Mouse (Mus musculus): ENCODE results near the gene Aldh1l1. TPM values are rescaled to one million over a fixed set of nuclear protein-coding genes. Genes with fewer than 3 reads are reported as not detected.
A peak's percentile ranks its signal among the peaks of the same experiment; 100 is the strongest.

Gene Aldh1l1
- polyA plus RNA-seq, 1 experiment from 2014 or later = 101 TPM

GRCm38 (mm10) chr6:90461181-90461580 lies 25.0 kb upstream of the Aldh1l1 start:
- no peak for ATAC-seq
- H3K27ac ChIP-seq (ENCODE audit: low read depth, low read length) = no peak overlapping the region
- H3K27me3 ChIP-seq (replicated peaks; ENCODE audit: control insufficient read depth, insufficient read depth, low read length) = 0 out of 2 replicates have a peak, but pooled peaks cover 7% of the 10 kb centered on the region
- H3K4me1 ChIP-seq (ENCODE audit: control insufficient read depth, insufficient read depth, low read depth, low read length) = peaks cover 11% of the 10 kb centered on the region
- H3K4me3 ChIP-seq (ENCODE audit: low read length) = no peak overlapping the region
- WGBS = 51% methylated on average over 2 of the region's 2 CpGs
- no peak overlapping the region for H3K9ac ChIP-seq (ENCODE audit: low read depth, low read length)
- no peaks in the 10 kb centered on the region for H3K9me3 ChIP-seq (ENCODE audit: control insufficient read depth, low read length)
- H3K4me2 ChIP-seq (ENCODE audit: low read length) = no peak overlapping the region
- H3K36me3 ChIP-seq (ENCODE audit: control insufficient read depth, insufficient read depth, low read length) = no peaks in the 10 kb centered on the region

- Histone ChIP-seq H3K4me3 (ENCODE audit: low read length) (peak overlapping the region; percentile 83), H3K9me3 (ENCODE audit: control insufficient read depth, low read length) (no peaks in the 10 kb centered on the region), H3K27ac (ENCODE audit: low read depth, low read length) (no peak overlapping the region), H3K36me3 (ENCODE audit: control insufficient read depth, insufficient read depth, low read length) (no peaks in the 10 kb centered on the region), H3K4me2 (ENCODE audit: low read length) (peak overlapping the region; percentile 100), H3K4me1 (ENCODE audit: control insufficient read depth, insufficient read depth, low read depth, low read length) (peaks cover 15% of the 10 kb centered on the region), H3K27me3 (replicated peaks; ENCODE audit: control insufficient read depth, insufficient read depth, low read length) (0 out of 2 replicates have a peak, but pooled peaks cover 7% of the 10 kb centered on the region), H3K9ac (ENCODE audit: low read depth, low read length) (no peak overlapping the region; the same call in 1 of the 2 replicates)
- 13% methylated on average over 12 of the region's 12 CpGs for WGBS
- peak; percentile 18; the same call in 1 of the 2 replicates for ATAC-seq
Observed at GRCm38 (mm10) chr6:90461771-90462170, 24.5 kb upstream of the Aldh1l1 start.

DNA sequence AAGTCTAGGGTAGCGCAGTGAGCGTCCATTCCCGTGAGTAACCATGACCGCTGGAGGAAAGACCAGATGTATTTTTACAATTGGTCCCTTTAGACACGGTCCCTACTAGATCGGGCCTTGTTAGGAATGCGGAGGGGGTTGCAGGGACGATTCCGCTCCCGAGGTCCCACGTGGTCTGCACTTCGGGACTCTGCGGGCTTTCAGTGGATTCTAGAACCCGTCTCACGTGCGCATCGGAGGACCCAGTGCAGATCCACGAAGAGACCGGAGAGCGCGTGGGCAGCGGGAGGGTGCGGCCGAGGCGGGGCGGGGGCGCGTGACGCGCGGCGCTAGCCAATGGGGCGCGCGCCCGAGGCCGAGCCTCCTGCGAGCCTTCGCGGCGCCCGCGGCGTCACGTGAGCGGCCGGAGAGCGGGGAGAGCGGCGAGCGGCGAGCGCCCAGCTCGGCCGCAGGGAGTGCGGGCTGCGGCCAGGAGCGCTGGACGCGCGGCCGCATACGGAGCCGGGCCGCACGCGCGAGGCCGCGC lies 24.0 kb upstream of the Aldh1l1 start, which contains the start of gene Klf15:
Klf15 (plus strand) TSS at position 396 of the 526 bp plus-strand sequence.
- WGBS = under 1% methylated on average over 32 of the region's 70 CpGs
- 0 out of 2 replicates have a peak, but pooled peaks cover 7% of the 10 kb centered on the region for H3K27me3 ChIP-seq (replicated peaks; ENCODE audit: control insufficient read depth, insufficient read depth, low read length)

DNA sequence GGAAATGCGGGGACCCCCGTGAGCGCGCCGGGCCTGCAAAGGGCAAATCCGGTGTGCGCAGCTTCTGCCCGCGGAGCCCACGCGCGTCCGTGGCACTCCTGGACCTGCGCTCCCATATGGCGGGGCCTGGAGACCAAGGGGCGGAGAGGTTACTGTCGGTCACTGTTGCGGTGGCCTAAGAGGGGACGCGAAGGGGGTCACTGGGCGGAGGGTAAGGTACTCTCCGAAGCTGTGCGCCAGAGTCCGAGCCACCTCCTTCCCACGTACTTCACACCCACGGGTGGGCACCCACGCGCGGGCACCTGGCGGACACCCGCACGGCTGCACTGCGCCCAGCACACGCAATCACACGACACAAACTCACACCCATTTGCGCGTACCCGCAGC lies 23.4 kb upstream of the Aldh1l1 start:
- Histone ChIP-seq H3K4me2 (ENCODE audit: low read length) (peak overlapping the region; percentile 100), H3K27me3 (replicated peaks; ENCODE audit: control insufficient read depth, insufficient read depth, low read length) (0 out of 2 replicates have a peak, but pooled peaks cover 7% of the 10 kb centered on the region), H3K36me3 (ENCODE audit: control insufficient read depth, insufficient read depth, low read length) (no peaks in the 10 kb centered on the region), H3K9me3 (ENCODE audit: control insufficient read depth, low read length) (no peaks in the 10 kb centered on the region), H3K4me1 (ENCODE audit: control insufficient read depth, insufficient read depth, low read depth, low read length) (peaks cover 15% of the 10 kb centered on the region), H3K9ac (ENCODE audit: low read depth, low read length) (peak overlapping the region; percentile 82), H3K4me3 (ENCODE audit: low read length) (peak overlapping the region; percentile 83), H3K27ac (ENCODE audit: low read depth, low read length) (peak overlapping the region; percentile 83)
- peak; percentile 34 for ATAC-seq
- WGBS = 0% methylated on average over 36 of the region's 38 CpGs

More for the DNA sequence above, 24.0 kb upstream of the Aldh1l1 start, which contains the start of gene Klf15:
- Histone ChIP-seq H3K4me2 (ENCODE audit: low read length) (peak within 1 kb of the TSS; percentile 100), H3K4me1 (ENCODE audit: control insufficient read depth, insufficient read depth, low read depth, low read length) (peaks cover 15% of the 10 kb centered on the region), H3K9ac (ENCODE audit: low read depth, low read length) (peak within 1 kb of the TSS; percentile 82), H3K4me3 (ENCODE audit: low read length) (peak within 1 kb of the TSS; percentile 83), H3K9me3 (ENCODE audit: control insufficient read depth, low read length) (no peaks in the 10 kb centered on the region), H3K27ac (ENCODE audit: low read depth, low read length) (peak within 1 kb of the TSS; percentile 83), H3K36me3 (ENCODE audit: control insufficient read depth, insufficient read depth, low read length) (no peaks in the 10 kb centered on the region)
- peak; percentile 79 for ATAC-seq

GRCm38 (mm10) chr6:90463228-90463862 lies 22.9 kb upstream of the Aldh1l1 start:
- H3K4me3 ChIP-seq (ENCODE audit: low read length) = peak overlapping the region; percentile 83
- WGBS = under 1% methylated on average over 31 of the region's 31 CpGs
- peaks cover 18% of the 10 kb centered on the region for H3K4me1 ChIP-seq (ENCODE audit: control insufficient read depth, insufficient read depth, low read depth, low read length)
- peak; percentile 84 for ATAC-seq
- H3K4me2 ChIP-seq (ENCODE audit: low read length) = peak overlapping the region; percentile 100
- H3K36me3 ChIP-seq (ENCODE audit: control insufficient read depth, insufficient read depth, low read length) = no peaks in the 10 kb centered on the region
- H3K27me3 ChIP-seq (replicated peaks; ENCODE audit: control insufficient read depth, insufficient read depth, low read length) = 0 out of 2 replicates have a peak, but pooled peaks cover 7% of the 10 kb centered on the region
- H3K9ac ChIP-seq (ENCODE audit: low read depth, low read length) = peak overlapping the region; percentile 82
- H3K9me3 ChIP-seq (ENCODE audit: control insufficient read depth, low read length) = no peaks in the 10 kb centered on the region
- peak overlapping the region; percentile 83 for H3K27ac ChIP-seq (ENCODE audit: low read depth, low read length)

DNA sequence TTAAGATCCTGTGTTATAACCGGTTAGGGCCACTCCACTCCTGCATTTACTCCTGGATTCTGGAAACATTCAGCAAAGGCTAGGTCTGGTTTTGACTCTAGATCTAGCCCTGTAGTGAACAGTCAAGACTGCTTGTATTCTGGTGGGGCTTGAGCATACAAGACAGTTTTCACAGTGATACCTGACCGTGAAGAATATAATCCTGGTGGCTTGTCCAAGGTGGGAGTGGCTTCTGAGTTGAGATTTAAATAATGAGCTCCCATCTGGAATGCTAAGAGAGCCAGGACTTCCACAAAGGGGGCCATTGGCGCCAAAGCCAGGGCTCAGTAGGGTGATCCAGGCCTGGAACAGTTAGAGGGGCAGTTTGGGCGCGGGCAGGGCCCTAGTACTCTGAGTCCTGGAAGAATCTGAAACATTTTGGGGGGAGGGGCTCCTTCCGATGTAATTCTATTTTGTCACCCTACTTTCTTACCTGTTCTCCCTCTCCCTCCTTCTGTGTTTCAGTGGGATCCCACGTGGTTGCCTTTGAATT lies 22.3 kb upstream of the Aldh1l1 start:
- Histone ChIP-seq H3K27ac (ENCODE audit: low read depth, low read length) (peak overlapping the region; percentile 32), H3K27me3 (replicated peaks; ENCODE audit: control insufficient read depth, insufficient read depth, low read length) (0 out of 2 replicates have a peak, but pooled peaks cover 7% of the 10 kb centered on the region), H3K36me3 (ENCODE audit: control insufficient read depth, insufficient read depth, low read length) (no peaks in the 10 kb centered on the region), H3K9ac (ENCODE audit: low read depth, low read length) (peak overlapping the region; percentile 82), H3K4me2 (ENCODE audit: low read length) (peak overlapping the region; percentile 100), H3K4me1 (ENCODE audit: control insufficient read depth, insufficient read depth, low read depth, low read length) (peaks cover 18% of the 10 kb centered on the region), H3K9me3 (ENCODE audit: control insufficient read depth, low read length) (no peaks in the 10 kb centered on the region), H3K4me3 (ENCODE audit: low read length) (peak overlapping the region; percentile 83)
- WGBS = 33% methylated on average over 7 of the region's 7 CpGs
- no peak; the same call in none of the 2 replicates for ATAC-seq

- H3K27ac ChIP-seq (ENCODE audit: low read depth, low read length) = no peak overlapping the region
- no peak overlapping the region for H3K9ac ChIP-seq (ENCODE audit: low read depth, low read length)
- no peaks in the 10 kb centered on the region for H3K9me3 ChIP-seq (ENCODE audit: control insufficient read depth, low read length)
- H3K36me3 ChIP-seq (ENCODE audit: control insufficient read depth, insufficient read depth, low read length) = no peaks in the 10 kb centered on the region
- H3K4me1 ChIP-seq (ENCODE audit: control insufficient read depth, insufficient read depth, low read depth, low read length) = peaks cover 18% of the 10 kb centered on the region
- H3K4me3 ChIP-seq (ENCODE audit: low read length) = no peak overlapping the region
- WGBS = 94% methylated on average over 11 of the region's 11 CpGs
- H3K4me2 ChIP-seq (ENCODE audit: low read length) = peak overlapping the region; percentile 7; the same call in 1 of the 2 replicates
- ATAC-seq = no peak
- 0 out of 2 replicates have a peak, but pooled peaks cover 7% of the 10 kb centered on the region for H3K27me3 ChIP-seq (replicated peaks; ENCODE audit: control insufficient read depth, insufficient read depth, low read length)
Observed at GRCm38 (mm10) chr6:90465028-90465640, 21.1 kb upstream of the Aldh1l1 start.

DNA sequence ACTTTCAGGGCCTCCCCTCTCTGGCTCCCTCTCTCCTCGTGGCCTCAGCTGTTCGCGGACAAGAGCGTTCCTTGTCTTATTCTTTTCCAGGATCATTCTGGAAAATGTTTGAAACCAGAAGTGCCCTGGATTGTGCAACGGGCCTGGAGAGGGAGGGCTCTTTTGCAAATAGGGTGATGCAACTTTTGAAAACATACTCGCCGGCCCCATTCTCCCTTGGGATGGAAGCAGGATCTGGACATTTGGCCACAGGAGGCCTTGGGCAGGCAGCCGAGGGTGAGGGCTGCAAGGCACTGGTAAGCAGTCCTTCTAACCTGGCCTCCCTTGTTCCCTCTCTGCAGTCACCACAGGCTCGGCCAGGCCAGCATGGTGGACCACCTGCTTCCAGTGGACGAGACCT lies 20.1 kb upstream of the Aldh1l1 start:
- Histone ChIP-seq H3K9ac (ENCODE audit: low read depth, low read length) (no peak overlapping the region; the same call in 1 of the 2 replicates), H3K4me3 (ENCODE audit: low read length) (no peak overlapping the region), H3K27me3 (replicated peaks; ENCODE audit: control insufficient read depth, insufficient read depth, low read length) (0 out of 2 replicates have a peak, but pooled peaks cover 6% of the 10 kb centered on the region), H3K36me3 (ENCODE audit: control insufficient read depth, insufficient read depth, low read length) (no peaks in the 10 kb centered on the region), H3K9me3 (ENCODE audit: control insufficient read depth, low read length) (no peaks in the 10 kb centered on the region), H3K4me2 (ENCODE audit: low read length) (no peak overlapping the region), H3K4me1 (ENCODE audit: control insufficient read depth, insufficient read depth, low read depth, low read length) (peaks cover 18% of the 10 kb centered on the region), H3K27ac (ENCODE audit: low read depth, low read length) (no peak overlapping the region)
- ATAC-seq = no peak
- WGBS = 83% methylated on average over 10 of the region's 10 CpGs
